Mouse (Mus musculus): ENCODE data around the gene Dennd4b.
A peak's percentile ranks its signal among the peaks of the same experiment; 100 is the strongest.

DNA sequence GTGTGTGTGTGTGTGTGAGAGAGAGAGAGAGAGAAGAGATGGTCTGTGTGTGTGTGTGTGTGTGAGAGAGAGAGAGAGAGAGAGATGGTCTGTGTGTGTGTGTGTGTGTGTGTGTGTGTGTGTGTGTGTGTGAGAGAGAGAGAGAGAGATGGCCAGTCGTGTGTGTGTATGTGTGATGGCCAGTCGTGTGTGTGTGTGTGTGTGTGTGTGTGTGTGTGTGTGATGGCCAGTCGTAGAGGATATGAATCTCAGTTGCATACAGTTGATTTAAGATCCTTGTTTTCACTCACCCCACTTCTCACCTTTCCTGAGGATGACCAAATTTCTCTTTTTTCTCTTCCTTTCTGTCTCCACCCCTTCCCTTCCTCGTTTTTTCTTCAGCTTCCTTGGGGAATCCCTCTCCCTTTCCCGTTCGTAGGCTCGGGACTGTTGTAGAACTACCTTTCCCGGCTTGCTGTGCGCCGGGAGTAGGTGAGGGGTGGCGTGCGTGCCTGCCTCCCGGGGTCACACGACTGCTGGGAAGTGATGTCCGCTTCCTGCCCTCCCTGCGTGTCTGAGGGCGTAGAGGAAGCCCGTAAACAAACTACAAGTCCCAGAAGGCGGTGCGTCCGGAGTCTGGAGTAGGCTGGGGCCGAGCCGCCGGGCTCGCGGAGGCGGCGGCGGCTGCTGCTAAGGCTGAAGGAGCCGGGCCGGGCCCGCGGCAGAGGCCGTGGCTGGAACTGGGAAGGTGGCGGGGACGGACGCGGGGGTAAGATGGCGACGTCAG, 11.1 kb upstream of the Dennd4b start, which contains the start of gene Crtc2:
- TF ChIP-seq POLR2A (IDR thresholded peaks at IDR 0.05; ENCODE audit: borderline replicate concordance, control insufficient read depth, low read depth, low read length) (peak; percentile 78; the same call in 1 of the 2 replicates), CTCF (IDR thresholded peaks at IDR 0.05; ENCODE audit: control insufficient read depth, insufficient read depth, low read length) (no peak)
